Mouse (Mus musculus) testis, adult 2 months (tissue): Measurements from ENCODE around the gene Zkscan17.

Experiments
- CTCF ChIP-seq: fragments of 200-500 bp; IDR thresholded peaks from 2 replicates; pipeline ENCODE4 v1.5.1; 2012; ENCODE audit warnings: low read depth, mild to moderate bottlenecking, inconsistent platforms, low read length, moderate library complexity; ENCODE audit not compliant: control insufficient read depth, insufficient read depth, insufficient replicate concordance
- POLR2A ChIP-seq: fragments of 200-500 bp; IDR thresholded peaks from 2 replicates; pipeline ENCODE4 v1.6.1; 2012; ENCODE audit warnings: low read depth, mild to moderate bottlenecking, inconsistent platforms, low read length, moderate library complexity; ENCODE audit not compliant: control insufficient read depth

DNA sequence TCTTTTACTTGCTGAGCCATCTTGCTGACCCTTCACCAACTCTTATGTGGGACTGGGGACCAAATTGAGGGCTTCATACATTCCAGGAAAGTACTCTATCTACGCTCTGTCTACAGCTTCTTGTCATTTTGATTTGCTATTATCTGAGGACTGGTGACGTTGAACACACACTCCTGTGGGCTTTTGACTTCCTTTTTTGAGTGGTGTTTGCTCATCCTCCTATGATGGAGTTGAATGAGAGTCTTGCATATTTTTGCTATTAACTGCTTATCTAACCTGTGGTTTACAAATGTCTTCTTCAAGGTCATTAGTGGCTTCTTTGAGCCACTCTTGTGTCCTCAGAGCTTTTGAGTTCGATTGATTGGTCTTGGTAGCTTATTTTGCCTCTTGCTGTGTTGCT lies 13.6 kb upstream of the Zkscan17 start:
- no peak for TF ChIP-seq CTCF
- no peak for TF ChIP-seq POLR2A
